Mouse (Mus musculus): ENCODE results near the gene Hoxc6. TPM values are rescaled to one million over a fixed set of nuclear protein-coding genes. Genes with fewer than 3 reads are reported as not detected.
A peak's percentile ranks its signal among the peaks of the same experiment; 100 is the strongest.

The Hoxc6 gene
- polyA plus RNA-seq (2015; fragmentation: Nextera tagmentation; extraction: Ambion mirVana): 12.5 and 22.4 TPM in 2 replicates

DNA sequence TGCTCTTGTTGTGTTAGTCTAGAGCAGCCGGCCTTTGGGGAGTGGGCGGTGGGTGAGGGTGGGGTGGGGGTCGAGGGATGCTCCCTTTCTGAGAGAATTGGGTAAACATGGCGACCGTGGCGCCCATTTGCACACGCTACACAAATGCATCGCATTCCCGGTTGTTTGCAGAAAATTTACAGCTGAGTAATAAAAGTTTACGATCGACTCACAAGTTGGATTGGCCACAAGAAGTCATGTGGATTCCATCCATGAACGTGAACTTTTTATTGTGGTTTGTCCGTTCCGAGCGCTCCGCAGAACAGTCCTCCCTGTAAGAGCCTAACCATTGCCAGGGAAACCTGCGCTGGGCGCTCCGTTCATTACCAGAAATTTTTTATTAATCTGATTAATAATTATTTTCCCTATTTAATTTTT, at the start of gene Hoxc6:
Gene Hoxc6 (plus strand): TSS at position 319 of the 417 bp plus-strand sequence.

DNA sequence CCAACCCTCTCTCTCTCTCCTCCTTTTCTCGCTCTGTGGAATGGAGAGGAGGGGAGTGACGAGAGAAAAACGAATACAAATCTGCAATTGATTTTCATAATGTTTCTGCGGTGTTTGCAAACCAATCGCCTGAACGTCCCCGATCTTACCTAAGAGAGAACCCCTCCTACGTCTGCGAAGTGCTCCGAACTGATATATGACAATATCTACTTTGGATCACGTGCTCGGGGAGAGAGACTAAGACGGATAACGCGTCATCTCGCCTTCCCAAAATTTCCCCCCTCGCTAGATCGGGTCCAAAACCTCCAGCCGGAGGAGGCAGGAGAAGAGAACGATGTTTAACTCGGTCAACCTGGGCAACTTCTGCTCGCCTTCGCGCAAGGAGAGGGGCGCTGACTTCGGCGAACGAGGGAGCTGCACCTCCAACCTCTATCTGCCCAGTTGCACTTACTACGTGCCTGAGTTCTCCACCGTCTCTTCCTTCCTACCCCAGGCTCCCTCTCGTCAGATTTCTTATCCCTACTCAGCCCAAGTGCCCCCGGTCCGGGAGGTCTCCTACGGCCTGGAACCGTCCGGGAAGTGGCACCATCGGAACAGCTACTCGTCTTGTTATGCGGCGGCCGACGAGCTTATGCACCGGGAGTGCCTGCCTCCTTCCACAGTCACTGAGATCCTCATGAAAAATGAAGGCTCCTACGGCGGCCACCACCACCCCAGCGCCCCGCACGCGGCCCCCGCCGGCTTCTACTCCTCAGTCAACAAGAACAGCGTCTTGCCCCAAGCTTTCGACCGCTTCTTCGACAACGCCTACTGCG, 43.7 kb upstream of the Hoxc6 start, which contains the start of gene Hoxc11:
Gene Hoxc11 (plus strand): TSS at position 236 of the 815 bp plus-strand sequence.

DNA sequence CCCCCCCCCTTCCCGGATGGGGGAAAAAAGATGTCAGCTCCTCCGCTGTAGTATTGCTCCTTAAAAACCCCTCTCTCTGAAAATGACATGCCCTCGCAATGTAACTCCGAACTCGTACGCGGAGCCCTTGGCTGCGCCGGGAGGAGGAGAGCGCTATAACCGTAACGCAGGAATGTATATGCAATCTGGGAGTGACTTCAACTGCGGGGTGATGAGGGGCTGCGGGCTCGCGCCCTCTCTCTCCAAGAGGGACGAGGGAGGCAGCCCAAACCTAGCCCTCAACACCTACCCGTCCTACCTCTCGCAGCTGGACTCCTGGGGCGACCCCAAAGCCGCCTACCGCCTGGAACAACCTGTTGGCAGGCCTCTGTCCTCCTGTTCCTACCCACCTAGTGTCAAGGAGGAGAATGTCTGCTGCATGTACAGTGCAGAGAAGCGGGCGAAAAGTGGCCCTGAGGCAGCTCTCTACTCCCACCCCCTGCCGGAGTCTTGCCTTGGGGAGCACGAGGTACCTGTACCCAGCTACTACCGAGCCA, 31.2 kb upstream of the Hoxc6 start, which contains the start of gene Hoxc10:
Gene Hoxc10 (plus strand): TSS at position 21 of the 536 bp plus-strand sequence.

DNA sequence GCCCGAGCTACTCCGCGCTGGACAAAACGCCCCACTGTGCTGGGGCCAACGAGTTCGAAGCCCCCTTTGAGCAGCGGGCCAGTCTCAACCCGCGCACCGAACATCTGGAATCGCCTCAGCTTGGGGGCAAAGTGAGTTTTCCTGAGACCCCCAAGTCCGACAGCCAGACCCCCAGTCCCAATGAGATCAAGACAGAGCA, 30.8 kb upstream of the Hoxc6 start, which contains the start of gene Hoxc5:
Gene Hoxc5 (plus strand): TSS at position 132 of the 199 bp plus-strand sequence.

DNA sequence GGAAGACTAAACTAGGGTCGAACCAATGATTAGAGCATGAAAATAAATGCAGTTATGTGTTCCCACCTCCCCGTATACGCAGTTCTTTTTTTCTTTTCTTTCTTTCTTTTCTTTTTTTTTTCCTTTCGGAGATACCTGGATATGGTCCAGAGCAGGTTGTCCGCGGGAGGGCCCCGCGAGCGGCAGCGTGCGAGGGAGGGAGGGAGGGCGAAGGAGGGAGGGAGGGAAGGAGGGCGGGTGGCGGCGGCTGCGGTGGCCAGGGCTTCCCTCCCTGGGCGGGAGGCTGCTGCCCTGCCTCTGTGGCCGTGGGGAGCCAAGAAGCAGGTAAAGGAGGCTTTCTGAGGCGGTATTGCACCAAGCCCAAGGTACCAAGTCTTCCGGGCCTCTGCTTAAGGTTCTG, 21.9 kb upstream of the Hoxc6 start, which contains the start of gene Hoxc9:
Gene Hoxc9 (plus strand): TSS at position 269 of the 400 bp plus-strand sequence.

DNA sequence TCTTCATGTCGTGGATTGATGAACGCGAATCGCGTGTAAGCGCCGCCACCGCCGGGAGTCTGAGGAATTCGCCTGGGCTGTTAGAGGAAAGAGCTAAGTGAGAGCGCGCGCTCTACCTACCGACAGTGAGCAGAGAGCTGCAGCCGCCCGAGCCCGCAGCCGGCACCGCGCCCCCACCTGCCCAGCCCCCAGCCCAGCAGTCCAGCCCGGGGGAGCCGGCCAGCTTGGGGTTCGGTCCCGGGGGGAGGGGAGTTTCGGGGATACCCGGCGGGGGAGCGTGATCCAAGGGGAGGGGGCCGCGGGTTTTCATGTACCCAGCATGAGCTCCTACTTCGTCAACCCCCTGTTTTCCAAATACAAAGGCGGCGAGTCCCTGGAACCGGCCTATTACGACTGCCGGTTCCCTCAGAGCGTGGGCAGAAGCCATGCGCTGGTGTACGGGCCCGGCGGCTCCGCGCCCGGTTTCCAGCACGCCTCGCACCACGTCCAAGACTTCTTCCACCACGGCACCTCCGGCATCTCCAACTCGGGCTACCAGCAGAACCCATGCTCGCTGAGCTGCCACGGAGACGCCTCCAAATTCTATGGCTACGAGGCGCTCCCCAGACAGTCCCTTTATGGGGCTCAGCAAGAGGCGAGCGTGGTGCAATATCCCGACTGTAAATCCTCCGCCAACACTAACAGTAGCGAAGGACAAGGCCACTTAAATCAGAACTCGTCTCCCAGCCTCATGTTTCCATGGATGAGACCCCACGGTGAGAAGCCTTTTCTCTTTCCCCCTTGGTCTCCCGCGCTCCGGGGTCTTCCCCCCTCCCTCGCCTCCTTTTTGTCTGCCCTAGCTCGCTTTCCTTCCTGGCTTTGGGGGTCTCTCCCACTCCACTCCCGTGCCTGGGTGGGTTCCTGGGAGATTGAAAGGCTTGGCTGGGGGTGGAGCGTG, 7.3 kb upstream of the Hoxc6 start, which contains the start of gene Hoxc8:
Gene Hoxc8 (plus strand): TSS at position 147 of the 937 bp plus-strand sequence.

DNA sequence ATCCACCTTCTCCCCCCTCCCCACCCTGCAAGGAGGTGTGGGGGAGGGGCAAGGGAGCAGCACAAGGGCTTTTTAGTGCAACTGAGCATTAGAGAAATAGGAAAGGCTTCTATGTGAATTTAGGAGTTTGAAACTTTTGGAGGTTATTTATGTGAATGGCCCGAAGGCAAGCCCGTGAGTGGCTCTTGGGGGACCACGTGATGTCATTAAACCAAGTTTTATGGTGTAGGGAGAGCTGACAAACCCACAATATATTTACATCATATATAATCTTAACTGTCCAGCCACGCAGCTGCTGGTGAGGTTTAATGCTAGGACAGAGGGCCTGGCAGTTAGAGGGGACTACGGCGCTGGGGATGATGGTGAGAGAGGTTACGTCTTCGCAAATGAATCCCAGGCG, 20.6 kb downstream of the Hoxc6 start, which contains the start of gene Hoxc4:
Gene Hoxc4 (plus strand): TSS at position 299 of the 400 bp plus-strand sequence.

MicroRNAs within 50 kb of the gene (microRNA counts, 519-probe panel; counts per million panel counts)
- microRNA mmu-miR-615-3p (3,343 counts per million, percentile 21 among the panel's probes with 10 or more counts), microRNA mmu-miR-615-5p (40.5 counts per million)

Small RNA genes within 50 kb of the gene (microRNA-seq; reads per million reads assigned to microRNA genes)
- gene Mir196a-2 (1,169 reads per million, percentile 76 among the genes with 10 or more reads in this experiment), gene Mir615 (4,961 reads per million, percentile 91 among the genes with 10 or more reads in this experiment)

Other genes starting within 250 kb of the Hoxc6 start
- gene Hoxc13, start 77.2 kb upstream of the Hoxc6 start, polyA plus RNA-seq (2015; fragmentation: Nextera tagmentation; extraction: Ambion mirVana): 0.18 and 3.5 TPM in 2 replicates
- 4.4 and 20.1 TPM in 2 replicates for gene Hoxc12, start 61.5 kb upstream of the Hoxc6 start, polyA plus RNA-seq (2015; fragmentation: Nextera tagmentation; extraction: Ambion mirVana)
- 2.2 and 6.3 TPM in 2 replicates for gene Hoxc11, start 43.8 kb upstream of the Hoxc6 start, polyA plus RNA-seq (2015; fragmentation: Nextera tagmentation; extraction: Ambion mirVana)
- gene Hoxc10, start 31.5 kb upstream of the Hoxc6 start, polyA plus RNA-seq (2015; fragmentation: Nextera tagmentation; extraction: Ambion mirVana): 50.8 and 93.8 TPM in 2 replicates
- gene Hoxc5, start 30.8 kb upstream of the Hoxc6 start, polyA plus RNA-seq (2015; fragmentation: Nextera tagmentation; extraction: Ambion mirVana): 2.0 and 9.5 TPM in 2 replicates
- 25.1 and 28.0 TPM in 2 replicates for gene Hoxc9, start 21.8 kb upstream of the Hoxc6 start, polyA plus RNA-seq (2015; fragmentation: Nextera tagmentation; extraction: Ambion mirVana)
- gene Hoxc8, start 7.7 kb upstream of the Hoxc6 start, polyA plus RNA-seq (2015; fragmentation: Nextera tagmentation; extraction: Ambion mirVana): 27.7 and 63.8 TPM in 2 replicates
- 10.9 and 19.8 TPM in 2 replicates for gene Hoxc4, start 20.7 kb downstream of the Hoxc6 start, polyA plus RNA-seq (2015; fragmentation: Nextera tagmentation; extraction: Ambion mirVana)
- gene Smug1, start 168.8 kb downstream of the Hoxc6 start, polyA plus RNA-seq (2015; fragmentation: Nextera tagmentation; extraction: Ambion mirVana): 9.8 and 10.9 TPM in 2 replicates
- 78.9 and 85.6 TPM in 2 replicates for gene Cbx5, start 241.6 kb downstream of the Hoxc6 start, polyA plus RNA-seq (2015; fragmentation: Nextera tagmentation; extraction: Ambion mirVana)
- 397 and 427 TPM in 2 replicates for gene Hnrnpa1, start 242.2 kb downstream of the Hoxc6 start, polyA plus RNA-seq (2015; fragmentation: Nextera tagmentation; extraction: Ambion mirVana)

Data from neural tube, postnatal 0 days (tissue).